In the genomic region with DNA sequence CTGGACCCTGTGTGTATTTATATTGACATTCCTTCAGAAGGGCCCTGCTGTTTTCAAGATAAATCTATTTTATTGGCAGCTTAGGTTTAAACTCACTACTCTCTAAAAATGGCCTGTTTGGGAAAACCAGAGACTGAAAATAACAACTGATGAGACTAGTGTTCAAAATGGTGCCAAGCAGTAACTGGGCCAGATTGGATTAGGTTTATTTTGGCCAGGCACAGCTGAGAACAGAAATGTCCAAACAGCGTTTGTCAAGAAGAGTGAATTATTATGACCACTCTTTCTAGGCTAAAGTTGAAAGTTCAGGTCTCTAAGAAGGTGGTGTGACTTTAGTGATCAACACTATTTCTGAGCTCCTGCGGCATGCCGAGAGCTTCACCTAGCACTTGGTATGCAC, we compare ENCODE assay signal across 14 mouse cellular contexts. TPM values are rescaled to one million over a fixed set of nuclear protein-coding genes. Genes with fewer than 3 reads are reported as not detected.
DNase-seq lines count a peak whose midpoint lies in the region; ATAC-seq and TF ChIP-seq lines count a peak whose summit lies in the region.
"Had no signal": no experiment of that assay in that cellular context is flagged by ENCODE, and none has a peak within 500 bp of the region (broad histone marks: within the 10 kb centered on the region; RNA-seq: fewer than 3 reads in every experiment).

No protein-coding gene starts in this region.

- TF ChIP-seq POLR2A in liver, adult 2 months (IDR thresholded peaks at IDR 0.05; ENCODE audit: extremely low read depth, insufficient read depth, low read length): no peak
- no peak for TF ChIP-seq POLR2A in myocyte (IDR thresholded peaks at IDR 0.05; ENCODE audit: insufficient read length, low read depth)

- ATAC-seq in frontal cortex, adult (ENCODE audit: low TSS enrichment): peak; percentile 4; the same call in 1 of the 2 replicates
- no peak for ATAC-seq in heart, embryonic 14.5 days (ENCODE audit: insufficient number of reproducible peaks, insufficient read depth, low FRiP score, low read depth)
- no peak for ATAC-seq in liver, embryonic 11.5 days (replicated peaks; ENCODE audit: low FRiP score)

- H3K27ac ChIP-seq in heart, embryonic 14.5 days (replicated peaks in 1 of 2; ENCODE audit: control insufficient read depth in 1 of 2, insufficient read depth in 1 of 2, low read depth in 2 of 2, low read length in 2 of 2): peak overlapping the region; percentile 59 to 69; a peak in 2 of 4 replicates
- H3K27ac ChIP-seq in liver, adult 2 months (replicated peaks; ENCODE audit: insufficient read depth, low read depth, low read length): no peak overlapping the region
- no peak overlapping the region for H3K27ac ChIP-seq in liver, embryonic 11.5 days (ENCODE audit: low read depth, low read length)

- H3K36me3 ChIP-seq in heart, embryonic 14.5 days (ENCODE audit: control insufficient read depth, insufficient read depth, low read length): no peaks in the 10 kb centered on the region
- no peaks in the 10 kb centered on the region for H3K36me3 ChIP-seq in liver, adult 2 months (ENCODE audit: control insufficient read depth, insufficient read depth, low read length)
- no peaks in the 10 kb centered on the region for H3K36me3 ChIP-seq in liver, embryonic 11.5 days (ENCODE audit: control insufficient read depth, insufficient read depth, low read length)
- no peaks in the 10 kb centered on the region for H3K36me3 ChIP-seq in myocyte (ENCODE audit: control insufficient read depth, insufficient read depth)

- peak overlapping the region; percentile 60 for H3K4me2 ChIP-seq in heart, embryonic 14.5 days (ENCODE audit: low read length)
- H3K4me2 ChIP-seq in liver, embryonic 11.5 days: no peak overlapping the region
- peak overlapping the region; percentile 3 for H3K4me2 ChIP-seq in myocyte (ENCODE audit: low read depth)

- WGBS in heart, embryonic 14.5 days: 85% methylated on average over 3 of the region's 3 CpGs
- 37% methylated on average over 3 of the region's 3 CpGs for WGBS in liver, adult 2 months
- WGBS in liver, embryonic 11.5 days: 86% methylated on average over 3 of the region's 3 CpGs

- H3K4me1 ChIP-seq in heart, embryonic 14.5 days (ENCODE audit: control insufficient read depth in 2 of 2, insufficient read depth in 2 of 2, low read length in 2 of 2): peaks cover 14 to 18% of the 10 kb centered on the region in 2 experiments
- H3K4me1 ChIP-seq in liver, adult 2 months (ENCODE audit: control insufficient read depth, insufficient read depth, low read length): no peaks in the 10 kb centered on the region; the same call in 1 of the 2 replicates
- no peaks in the 10 kb centered on the region for H3K4me1 ChIP-seq in liver, embryonic 11.5 days (replicated peaks; ENCODE audit: control insufficient read depth, insufficient read depth, low read length)

- DNase-seq in frontal cortex, postnatal 36 days (ENCODE audit: low spot score in 2 of 2): no peak
- DNase-seq in heart, postnatal 36 days: no peak
- peak; percentile 71 for DNase-seq in liver, adult 2 months (ENCODE audit: extremely low read depth, low read depth, low spot score)
- no peak for DNase-seq in liver, embryonic 11.5 days (ENCODE audit: low spot score)
- DNase-seq: cerebellum, adult 11-12 months; kidney, adult 8-10 months; kidney, postnatal 36 days; lung, adult 18-20 months; thymus, postnatal 4 days had no signal

- TF ChIP-seq CTCF in liver, adult 2 months (IDR thresholded peaks at IDR 0.05; ENCODE audit: low read depth, low read length): no peak

- H3K4me3 ChIP-seq in heart, embryonic 14.5 days (ENCODE audit: control insufficient read depth in 1 of 2, insufficient read depth in 1 of 2, low read depth in 1 of 2, low read length in 2 of 2): no peak overlapping the region
- no peak overlapping the region for H3K4me3 ChIP-seq in liver, adult 2 months (ENCODE audit: insufficient read depth, low read depth, low read length)
- no peak overlapping the region for H3K4me3 ChIP-seq in liver, embryonic 11.5 days (ENCODE audit: low read depth, low read length)
- H3K4me3 ChIP-seq in myocyte: no peak overlapping the region

- no peaks in the 10 kb centered on the region for H3K79me2 ChIP-seq in liver, adult 2 months (ENCODE audit: control insufficient read depth, insufficient read depth, low read length)
- H3K79me2 ChIP-seq in myocyte (ENCODE audit: control insufficient read depth, insufficient read depth): no peaks in the 10 kb centered on the region

- no peaks in the 10 kb centered on the region for H3K9me3 ChIP-seq in heart, embryonic 14.5 days (ENCODE audit: control insufficient read depth, low read length)
- H3K9me3 ChIP-seq in liver, embryonic 11.5 days (ENCODE audit: control insufficient read depth, low read length): no peaks in the 10 kb centered on the region

- no peaks in the 10 kb centered on the region for H3K27me3 ChIP-seq in heart, embryonic 14.5 days (ENCODE audit: control insufficient read depth, insufficient read depth, low read length)
- H3K27me3 ChIP-seq in liver, adult 2 months (ENCODE audit: control insufficient read depth, insufficient read depth, low read length): no peaks in the 10 kb centered on the region
- no peaks in the 10 kb centered on the region for H3K27me3 ChIP-seq in liver, embryonic 11.5 days (replicated peaks; ENCODE audit: control insufficient read depth, insufficient read depth, low read length)
- no peaks in the 10 kb centered on the region for H3K27me3 ChIP-seq in myocyte (ENCODE audit: control insufficient read depth, insufficient read depth, insufficient read length)

- intact Hi-C loops in heart, postnatal 36 days (cut with DNase I): loop anchor here (5.0 kb wide), 1 partner anchor 179 kb away; no protein-coding TSS in a partner anchor

- no peak overlapping the region for H3ac ChIP-seq in myocyte (ENCODE audit: control insufficient read depth, insufficient read length)

- H3K9ac ChIP-seq in heart, embryonic 14.5 days (ENCODE audit: low read length): no peak overlapping the region
- H3K9ac ChIP-seq in liver, adult 2 months (ENCODE audit: low read depth, low read length): no peak overlapping the region
- H3K9ac ChIP-seq in liver, embryonic 11.5 days (ENCODE audit: low read depth, low read length): no peak overlapping the region

TF ChIP-seq in myocyte, 11 proteins besides CTCF, POLR2A, EP300 and RAD21:
- TF ChIP-seq MYOG (IDR thresholded peaks at IDR 0.05; ENCODE audit: control insufficient read depth in 1 of 3, insufficient read depth in 1 of 3, insufficient read length in 2 of 3, low read depth in 2 of 3): peak in 1 of 3 experiments; percentile 66
- no peak for TF ChIP-seq MAX (IDR thresholded peaks at IDR 0.05; ENCODE audit: low read depth)

RNA-seq across cellular contexts. Expression of a gene that starts 0.5 kb away (rescaled TPM):
- polyA plus RNA-seq in heart, embryonic 14.5 days (2014; fragmentation: Nextera tagmentation; extraction: Ambion mirVana): 0.32 and 0.41 TPM in 2 replicates
- 10 to 100 TPM; 15.2 to 16.7 TPM for total RNA-seq in heart, postnatal 36 days (2021)
- 0.28 TPM in 1 of 2 replicates, not detected in the other for total RNA-seq in liver, adult 2 months (2014; rRNA removed)
- polyA plus RNA-seq in liver, adult 2 months (2012; rRNA removed): not detected in 2 replicates
- 0.23 and 0.34 TPM in 2 replicates for polyA plus RNA-seq in liver, embryonic 11.5 days (2014; fragmentation: Nextera tagmentation; extraction: Ambion mirVana)
- 3.9 TPM for polyA plus RNA-seq in myocyte (2012; fragmentation: generic; extraction: Trizol)
- total RNA-seq: megakaryocyte, adult 5-6 weeks had no signal
- polyA plus RNA-seq: midbrain, embryonic 14.5 days had no signal

Comparison
In these comparisons a context has a peak if more than half of its experiments do, and no peak if none do; other contexts are left out.
1. H3K27ac ChIP-seq: peak in heart, embryonic 14.5 days (2 of 2); none in liver, adult 2 months (single experiment) and liver, embryonic 11.5 days (single experiment).